Mouse (Mus musculus) hindbrain, embryonic 16.5 days (tissue): Measurements from ENCODE around the gene 1110008P14Rik. TPM values are rescaled to one million over a fixed set of nuclear protein-coding genes. Genes with fewer than 3 reads are reported as not detected.
A peak's percentile ranks its signal among the peaks of the same experiment; 100 is the strongest.

ENCODE experiments used
- ATAC-seq: fragments of 200-750 bp; cut with Nextera tagmentation; 2 replicates; pipeline ENCODE4 v1.8.0; 2017; ENCODE audit warnings: moderate TSS enrichment, moderate library complexity
- H3K27ac ChIP-seq: fragments of 300-500 bp; sonication (generic); 2 replicates; pipeline ENCODE4 v1.5.1; 2014; ENCODE audit warnings: low read depth, mild to moderate bottlenecking, control low read depth, low read length, moderate library complexity
- H3K27me3 ChIP-seq: fragments of 300-500 bp; sonication (generic); replicated peaks from 2 replicates; pipeline ENCODE4 v1.6.1; 2014; ENCODE audit warnings: low read length; ENCODE audit not compliant: control insufficient read depth, insufficient read depth
- H3K36me3 ChIP-seq: fragments of 300-500 bp; sonication (generic); 2 replicates; pipeline ENCODE4 v1.6.1; 2014; ENCODE audit warnings: mild to moderate bottlenecking, low read length, moderate library complexity, mixed read lengths; ENCODE audit not compliant: control insufficient read depth, insufficient read depth
- H3K4me1 ChIP-seq: fragments of 300-500 bp; sonication (generic); 2 replicates; pipeline ENCODE4 v1.6.1; 2014; ENCODE audit warnings: low read depth, low read length; ENCODE audit not compliant: control insufficient read depth, insufficient read depth
- H3K4me2 ChIP-seq: fragments of 300-500 bp; sonication (generic); 2 replicates; pipeline ENCODE4 v1.6.1; 2014; ENCODE audit warnings: mild to moderate bottlenecking, low read length, control low read depth, moderate library complexity
- H3K4me3 ChIP-seq: fragments of 300-500 bp; sonication (generic); 2 replicates; pipeline ENCODE4 v1.5.1; 2014; ENCODE audit warnings: mild to moderate bottlenecking, low read length, control low read depth, moderate library complexity
- H3K9ac ChIP-seq: fragments of 300-500 bp; sonication (generic); 2 replicates; pipeline ENCODE4 v1.6.1; 2014; ENCODE audit warnings: low read depth, mild to moderate bottlenecking, control low read depth, low read length, moderate library complexity
- H3K9me3 ChIP-seq: fragments of 300-500 bp; sonication (generic); 2 replicates; pipeline ENCODE4 v1.6.1; 2014; ENCODE audit warnings: mild to moderate bottlenecking, low read length, moderate library complexity; ENCODE audit not compliant: control insufficient read depth
- WGBS: fragments of 180-500 bp; shearing (Covaris S2); extraction: QIAGEN DNeasy Blood & Tissue Kit; methylation state at CpG from one replicate; pipeline ENCODE4 v1.1.7; 2014; 5-methylcytosine and 5-hydroxymethylcytosine counted together
- polyA plus RNA-seq: library from polyadenylated mRNA; unstranded; fragments of >200 nt; fragmentation: Nextera tagmentation; extraction: Ambion mirVana; gene quantifications from 2 replicates; pipeline ENCODE4 v1.2.1, GENCODE M21; 2015

1110008P14Rik gene
- polyA plus RNA-seq, 1 experiment from 2014 or later = 196 TPM

DNA sequence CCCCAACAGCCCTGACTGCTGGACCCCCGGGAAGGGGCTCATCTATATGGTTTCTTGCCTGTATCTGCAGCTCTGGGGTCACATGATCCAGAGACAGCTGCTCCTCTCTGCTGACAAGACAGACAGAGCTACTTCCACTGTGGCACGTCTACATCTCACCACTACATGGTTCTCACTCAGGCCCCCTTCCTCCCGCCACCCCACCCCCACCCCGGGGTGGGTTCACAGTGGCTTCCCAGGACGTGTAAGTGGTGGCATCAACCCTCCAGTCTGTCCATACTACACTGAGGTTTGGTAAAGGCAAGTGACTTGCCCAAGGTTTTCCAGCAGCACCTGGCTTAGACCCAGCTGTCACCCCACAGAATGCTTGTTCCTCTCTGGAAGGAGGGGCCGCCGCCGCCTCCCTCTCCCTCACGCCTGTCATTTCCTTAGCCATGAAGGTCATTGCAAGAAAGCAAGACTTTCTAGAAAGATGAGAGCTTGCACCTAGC is 30.2 kb downstream of the 1110008P14Rik start:
- WGBS = 41% methylated on average over 9 of the region's 9 CpGs
- peak; percentile 3; the same call in 1 of the 2 replicates for ATAC-seq
- peak overlapping the region; percentile 80 for H3K4me2 ChIP-seq

DNA sequence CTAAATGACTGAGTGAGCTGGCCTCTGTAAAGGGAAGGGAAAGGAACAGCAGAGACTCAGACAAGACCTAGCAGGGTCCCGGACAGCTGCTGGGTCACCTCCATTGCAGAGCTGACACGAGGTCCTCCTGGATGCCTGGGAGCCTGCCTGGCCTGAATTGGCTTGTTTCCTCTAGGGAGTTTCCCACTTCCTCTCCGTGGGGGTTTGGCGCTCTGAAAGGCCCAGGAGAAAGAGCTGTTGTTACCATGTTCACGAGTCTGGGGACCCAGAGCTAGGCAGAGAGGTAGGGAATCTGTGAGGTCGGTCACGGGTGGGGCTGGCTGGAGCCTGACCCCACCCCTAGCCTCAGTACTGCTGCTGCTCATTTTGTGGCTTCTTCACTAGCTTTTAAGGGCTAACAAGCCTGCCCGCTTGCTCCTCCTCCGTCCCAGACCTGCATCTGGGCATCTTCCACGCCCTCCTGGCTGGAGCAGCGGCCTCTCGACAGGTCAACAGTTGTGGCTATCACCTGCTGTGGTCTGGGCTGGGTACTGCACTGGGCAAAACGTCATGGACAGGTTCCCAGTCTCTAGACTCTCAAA is 31.2 kb downstream of the 1110008P14Rik start:
- Histone ChIP-seq H3K27me3 (no peaks in the 10 kb centered on the region), H3K9me3 (no peaks in the 10 kb centered on the region), H3K36me3 (peaks cover 6% of the 10 kb centered on the region; the same call in 1 of the 2 replicates), H3K4me3 (0 out of 2 replicates have a peak overlapping the region, but pooled peaks have one; percentile 1), H3K4me1 (peaks cover 21% of the 10 kb centered on the region), H3K4me2 (peak overlapping the region; percentile 80), H3K27ac (no peak overlapping the region), H3K9ac (peak overlapping the region; percentile 14)
- ATAC-seq = no peak
- WGBS = 47% methylated on average over 13 of the region's 13 CpGs

More for the DNA sequence above, 30.2 kb downstream of the 1110008P14Rik start:
- peak overlapping the region; percentile 63 for H3K4me3 ChIP-seq
- no peaks in the 10 kb centered on the region for H3K27me3 ChIP-seq
- H3K9me3 ChIP-seq = no peaks in the 10 kb centered on the region
- peaks cover 21% of the 10 kb centered on the region for H3K4me1 ChIP-seq
- H3K36me3 ChIP-seq = peaks cover 6% of the 10 kb centered on the region; the same call in 1 of the 2 replicates
- H3K27ac ChIP-seq = peak overlapping the region; percentile 95
- H3K9ac ChIP-seq = peak overlapping the region; percentile 77

DNA sequence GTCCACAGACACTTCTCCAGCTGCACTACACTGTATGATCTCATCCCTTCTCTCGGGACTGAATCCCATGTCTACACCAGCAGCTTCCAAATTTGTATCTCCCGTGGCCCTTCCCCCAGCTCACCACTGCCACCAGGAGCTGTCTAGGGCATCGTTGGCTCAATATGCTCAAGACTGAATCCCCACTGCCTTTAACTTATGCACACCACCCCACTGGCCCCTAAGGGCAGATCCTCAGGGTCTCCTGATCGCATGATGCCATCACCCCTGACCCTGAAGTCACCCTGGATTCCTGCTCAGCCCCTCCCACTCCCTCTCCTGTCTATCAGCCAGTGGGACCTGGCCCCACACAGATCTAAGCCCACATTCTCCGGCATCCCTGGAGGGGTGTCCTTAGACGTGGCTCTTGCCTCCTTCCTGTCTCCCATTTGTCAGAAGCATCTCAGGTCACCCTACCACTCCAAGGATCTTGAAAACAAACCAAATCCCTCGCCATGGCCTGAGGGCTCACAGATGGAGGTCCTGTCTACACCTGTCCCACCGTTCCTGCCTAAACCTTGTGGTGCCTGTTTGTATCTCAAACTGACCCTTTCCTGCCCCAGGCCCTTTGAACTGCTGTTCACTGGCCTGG is 32.0 kb downstream of the 1110008P14Rik start:
- no peaks in the 10 kb centered on the region for H3K9me3 ChIP-seq
- ATAC-seq = no peak
- H3K27me3 ChIP-seq = no peaks in the 10 kb centered on the region
- no peak overlapping the region for H3K9ac ChIP-seq
- no peak overlapping the region for H3K4me2 ChIP-seq
- no peak overlapping the region for H3K27ac ChIP-seq
- H3K4me1 ChIP-seq = peaks cover 21% of the 10 kb centered on the region
- no peak overlapping the region for H3K4me3 ChIP-seq
- 60% methylated on average over 8 of the region's 8 CpGs for WGBS
- peaks cover 6% of the 10 kb centered on the region; the same call in 1 of the 2 replicates for H3K36me3 ChIP-seq

DNA sequence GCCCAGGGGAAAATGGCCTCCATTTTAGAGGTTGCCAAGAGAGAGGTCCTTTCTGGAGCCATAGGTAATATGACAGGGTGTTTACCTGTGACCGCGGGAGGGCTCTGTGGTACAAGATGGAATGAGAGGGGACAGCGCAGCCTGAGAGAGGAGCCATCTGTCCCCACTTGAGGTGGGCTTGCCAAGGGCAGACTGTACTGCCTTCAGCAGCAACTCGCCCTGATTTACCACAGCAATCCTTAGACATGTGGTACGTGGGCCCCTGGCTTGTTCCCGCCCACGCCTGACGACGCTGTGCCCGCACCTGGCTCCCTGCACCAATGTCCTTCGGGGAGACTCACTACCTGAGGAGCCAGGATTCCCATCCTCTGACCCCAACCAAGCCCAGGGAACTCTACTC is 33.4 kb downstream of the 1110008P14Rik start:
- Histone ChIP-seq H3K27ac (no peak overlapping the region), H3K9me3 (no peaks in the 10 kb centered on the region), H3K4me2 (no peak overlapping the region), H3K36me3 (peaks cover 6% of the 10 kb centered on the region; the same call in 1 of the 2 replicates), H3K27me3 (no peaks in the 10 kb centered on the region), H3K4me1 (peaks cover 21% of the 10 kb centered on the region), H3K4me3 (no peak overlapping the region), H3K9ac (no peak overlapping the region)
- no peak for ATAC-seq
- 78% methylated on average over 11 of the region's 11 CpGs for WGBS

DNA sequence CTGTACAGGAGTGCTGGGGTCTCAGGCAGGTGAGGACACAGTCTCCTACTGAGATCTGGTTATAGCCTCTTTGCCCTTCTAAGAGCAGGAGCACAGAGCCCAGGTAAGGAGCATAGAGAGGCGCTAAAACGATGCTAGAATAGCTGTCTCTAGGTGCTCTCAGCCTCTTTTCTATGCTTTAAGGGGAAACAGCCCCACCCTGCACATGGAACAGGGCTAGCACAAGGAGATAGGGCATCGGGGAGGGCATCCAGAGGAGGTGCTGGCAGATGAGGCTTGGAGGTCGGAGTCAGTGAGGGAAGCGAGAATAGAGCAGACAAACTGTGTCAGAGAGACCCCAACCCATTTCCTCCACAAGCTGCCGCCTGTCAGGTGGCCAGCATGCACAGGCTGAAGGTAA is 34.7 kb downstream of the 1110008P14Rik start:
- no peak overlapping the region for H3K27ac ChIP-seq
- peaks cover 28% of the 10 kb centered on the region for H3K4me1 ChIP-seq
- WGBS = 77% methylated on average over 6 of the region's 6 CpGs
- H3K9me3 ChIP-seq = no peaks in the 10 kb centered on the region
- no peak for ATAC-seq
- H3K4me2 ChIP-seq = no peak overlapping the region
- H3K4me3 ChIP-seq = no peak overlapping the region
- no peak overlapping the region for H3K9ac ChIP-seq
- H3K36me3 ChIP-seq = peaks cover 6% of the 10 kb centered on the region; the same call in 1 of the 2 replicates
- H3K27me3 ChIP-seq = no peaks in the 10 kb centered on the region

DNA sequence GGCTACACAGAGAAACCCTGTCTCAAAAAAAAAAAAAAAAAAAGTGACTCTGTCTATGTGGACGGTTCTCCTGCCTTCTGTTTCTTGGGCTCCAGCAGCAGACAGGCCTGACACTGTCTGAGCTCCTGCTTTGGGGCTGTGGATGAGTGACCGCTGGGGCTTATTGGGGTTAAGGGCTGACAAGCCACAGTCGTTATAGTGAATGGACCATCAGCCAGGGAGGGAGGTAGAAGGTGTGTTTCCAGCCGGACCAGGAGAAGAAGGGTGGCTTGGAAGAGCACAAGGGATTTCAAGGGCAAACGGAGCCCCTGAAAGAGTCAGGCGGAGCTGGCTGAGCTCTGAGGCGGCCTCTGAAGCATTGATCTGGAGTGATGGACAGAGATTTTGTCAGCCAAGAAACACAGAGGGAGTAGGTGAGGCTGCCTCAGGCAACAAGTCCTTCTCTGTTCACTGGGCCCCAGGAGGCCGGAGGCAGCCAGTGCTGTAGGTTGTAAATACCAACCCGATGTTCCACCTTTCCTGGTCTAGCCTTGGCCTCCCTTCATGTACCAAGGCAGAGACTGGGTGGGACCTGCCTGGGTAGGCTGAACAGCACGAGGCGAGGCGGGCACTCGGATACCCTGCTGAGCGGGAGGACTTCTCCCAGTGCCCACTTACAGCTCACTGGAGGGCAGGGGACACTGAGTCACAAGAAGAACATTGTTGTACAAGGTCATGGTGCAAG is 37.0 kb downstream of the 1110008P14Rik start:
- H3K27me3 ChIP-seq = no peaks in the 10 kb centered on the region

DNA sequence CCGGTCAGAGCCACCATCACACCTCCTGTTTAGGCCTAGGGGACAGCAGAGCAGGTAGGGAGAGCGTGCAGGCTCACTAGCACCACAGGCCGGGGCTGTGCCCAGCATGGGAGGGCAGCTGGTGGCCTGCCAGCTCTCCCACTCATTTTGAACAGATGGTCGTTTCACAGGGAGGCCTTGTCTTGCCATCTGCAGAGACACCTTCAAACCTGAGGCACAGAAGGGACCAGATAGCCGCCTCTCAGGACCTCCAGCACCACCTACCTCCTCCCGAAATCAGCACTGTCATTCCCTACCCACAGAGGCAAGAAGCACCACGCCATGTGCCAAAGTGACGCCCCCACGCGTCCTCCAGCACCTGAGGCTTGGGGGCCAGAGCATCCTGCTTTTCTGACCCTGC is 37.7 kb downstream of the 1110008P14Rik start:
- H3K4me2 ChIP-seq = no peak overlapping the region
- no peak overlapping the region for H3K4me3 ChIP-seq
- peaks cover 7% of the 10 kb centered on the region for H3K4me1 ChIP-seq
- 60% methylated on average over 10 of the region's 10 CpGs for WGBS
- H3K9ac ChIP-seq = no peak overlapping the region
- no peaks in the 10 kb centered on the region for H3K9me3 ChIP-seq
- ATAC-seq = no peak
- H3K36me3 ChIP-seq = peaks cover 9% of the 10 kb centered on the region; the same call in 1 of the 2 replicates
- H3K27me3 ChIP-seq = no peaks in the 10 kb centered on the region
- no peak overlapping the region; the same call in 1 of the 2 replicates for H3K27ac ChIP-seq

More for the DNA sequence above, 37.0 kb downstream of the 1110008P14Rik start:
- 59% methylated on average over 14 of the region's 14 CpGs for WGBS
- Histone ChIP-seq H3K4me1 (peaks cover 9% of the 10 kb centered on the region), H3K4me2 (no peak overlapping the region), H3K9ac (no peak overlapping the region), H3K36me3 (peaks cover 8% of the 10 kb centered on the region; the same call in 1 of the 2 replicates), H3K9me3 (no peaks in the 10 kb centered on the region), H3K27ac (no peak overlapping the region), H3K4me3 (no peak overlapping the region)
- no peak for ATAC-seq

DNA sequence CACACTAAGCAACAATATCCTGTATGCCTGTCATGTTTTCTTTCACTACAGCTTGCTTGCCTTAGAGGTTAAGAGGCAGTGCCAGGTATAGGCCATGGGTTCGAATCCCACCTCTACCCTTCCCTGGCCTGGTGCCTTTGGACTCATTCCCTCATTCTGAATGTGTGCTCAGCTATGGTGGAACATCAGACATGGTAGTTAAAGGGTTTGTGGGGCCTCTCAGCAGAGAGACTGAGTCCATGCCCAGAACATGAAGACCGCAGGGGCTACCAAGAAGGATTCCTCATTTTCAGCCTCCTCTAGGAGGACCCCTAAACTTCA is 38.4 kb downstream of the 1110008P14Rik start:
- WGBS = 100% methylated on average over 2 of the region's 2 CpGs
- H3K27me3 ChIP-seq = no peaks in the 10 kb centered on the region
- no peak for ATAC-seq
- no peak overlapping the region for H3K4me2 ChIP-seq
- no peaks in the 10 kb centered on the region for H3K9me3 ChIP-seq
- H3K36me3 ChIP-seq = peaks cover 10% of the 10 kb centered on the region; the same call in 1 of the 2 replicates
- H3K4me3 ChIP-seq = no peak overlapping the region
- peaks cover 7% of the 10 kb centered on the region for H3K4me1 ChIP-seq
- H3K27ac ChIP-seq = no peak overlapping the region
- H3K9ac ChIP-seq = no peak overlapping the region
